Mouse (Mus musculus) heart, adult 2 months (tissue): ENCODE measurements at regions not wholly inside any gene's neighbourhood (a gene's known extent, or its start where the extent isn't known, plus 50 kb on each side); places are given as distances from the start of the nearest gene placed in this dataset.

Source experiments
- CTCF ChIP-seq: fragments of 200-600 bp; IDR thresholded peaks from 2 replicates; pipeline ENCODE4 v1.8.1; 2022; ENCODE audit warnings: antibody characterized with exemption, mild to moderate bottlenecking, moderate library complexity
- EP300 ChIP-seq: fragments of 200-500 bp; IDR thresholded peaks from 2 replicates; pipeline ENCODE4 v1.6.1; 2011; ENCODE audit warnings: low read depth, low read length, control low read depth; ENCODE audit not compliant: insufficient read depth
- POLR2A ChIP-seq: fragments of 200-500 bp; IDR thresholded peaks from 2 replicates; pipeline ENCODE4 v1.6.1; 2011; ENCODE audit warnings: mild to moderate bottlenecking, low read depth, low read length, control low read depth; ENCODE audit not compliant: insufficient read depth

GRCm38 (mm10) chr1:79144113-79144512 lies 295.8 kb downstream of the Scg2 start:
- TF ChIP-seq CTCF (no peak), POLR2A (no peak), EP300 (no peak)
